Mouse (Mus musculus) limb, embryonic 11.5 days (tissue): Measurements from ENCODE around the gene Lyz1. TPM values are rescaled to one million over a fixed set of nuclear protein-coding genes. Genes with fewer than 3 reads are reported as not detected.
"Not testable (repeated sequence)": the region's sequence is repeated elsewhere in the genome, so short reads cannot be mapped to it uniquely, and the experiment has no call there.

Experiments
- ATAC-seq: fragments of 200-750 bp; cut with Nextera tagmentation; 2 replicates; pipeline ENCODE4 v1.8.0; 2017; ENCODE audit warnings: low read depth; ENCODE audit not compliant: insufficient number of reproducible peaks, low FRiP score, low TSS enrichment
- DNase-seq: peaks from one replicate; pipeline ENCODE4 v3.0.0-alpha.2; 2015; ENCODE audit warnings: low spot score
- H3K27ac ChIP-seq: fragments of 300-500 bp; sonication (generic); replicated peaks from 2 replicates; pipeline ENCODE4 v1.5.1; 2014; ENCODE audit warnings: low read depth, mild to moderate bottlenecking, low read length
- H3K27me3 ChIP-seq: fragments of 300-500 bp; sonication (generic); 2 replicates; pipeline ENCODE4 v1.6.1; 2014; ENCODE audit warnings: mild to moderate bottlenecking, low read length, mixed read lengths; ENCODE audit not compliant: control insufficient read depth, insufficient read depth
- H3K36me3 ChIP-seq: fragments of 300-500 bp; sonication (generic); 2 replicates; pipeline ENCODE4 v1.6.1; 2014; ENCODE audit warnings: mild to moderate bottlenecking, low read length, moderate library complexity, mixed read lengths; ENCODE audit not compliant: control insufficient read depth, insufficient read depth
- H3K4me1 ChIP-seq: fragments of 300-500 bp; sonication (generic); 2 replicates; pipeline ENCODE4 v1.6.1; 2014; ENCODE audit warnings: low read length, mixed read lengths; ENCODE audit not compliant: control insufficient read depth, insufficient read depth
- H3K4me2 ChIP-seq: fragments of 300-500 bp; sonication (generic); 2 replicates; pipeline ENCODE4 v1.6.1; 2014; ENCODE audit warnings: low read depth, mild to moderate bottlenecking, moderate library complexity; ENCODE audit not compliant: severe bottlenecking
- H3K4me3 ChIP-seq: fragments of 300-500 bp; sonication (generic); 2 replicates; pipeline ENCODE4 v1.5.1; 2014; ENCODE audit warnings: low read depth, low read length
- H3K9ac ChIP-seq: fragments of 300-500 bp; sonication (generic); 2 replicates; pipeline ENCODE4 v1.6.1; 2014; ENCODE audit warnings: mild to moderate bottlenecking, low read length
- H3K9me3 ChIP-seq: fragments of 300-500 bp; sonication (generic); 2 replicates; pipeline ENCODE4 v1.6.1; 2016; ENCODE audit warnings: low read length; ENCODE audit not compliant: control insufficient read depth
- WGBS: fragments of 180-500 bp; shearing (Covaris S2); extraction: QIAGEN DNeasy Blood & Tissue Kit; methylation state at CpG from one replicate; pipeline ENCODE4 v1.1.7; 2014; 5-methylcytosine and 5-hydroxymethylcytosine counted together
- polyA plus RNA-seq: library from polyadenylated mRNA; unstranded; fragments of >200 nt; fragmentation: Nextera tagmentation; extraction: Ambion mirVana; gene quantifications from 2 replicates; pipeline ENCODE4 v1.2.1, GENCODE M21; 2014

The Lyz1 gene
- polyA plus RNA-seq, 1 experiment from 2014 or later: not detected

- not testable (repeated sequence) for H3K4me3 ChIP-seq, H3K27me3 ChIP-seq, H3K4me2 ChIP-seq, H3K4me1 ChIP-seq, ATAC-seq, DNase-seq, H3K36me3 ChIP-seq, H3K27ac ChIP-seq, H3K9ac ChIP-seq, H3K9me3 ChIP-seq
- WGBS: 85% methylated on average over 9 of the region's 9 CpGs
These were observed 14.9 kb downstream of the Lyz1 start for GRCm38 (mm10) chr10:117277779-117278178.

DNA sequence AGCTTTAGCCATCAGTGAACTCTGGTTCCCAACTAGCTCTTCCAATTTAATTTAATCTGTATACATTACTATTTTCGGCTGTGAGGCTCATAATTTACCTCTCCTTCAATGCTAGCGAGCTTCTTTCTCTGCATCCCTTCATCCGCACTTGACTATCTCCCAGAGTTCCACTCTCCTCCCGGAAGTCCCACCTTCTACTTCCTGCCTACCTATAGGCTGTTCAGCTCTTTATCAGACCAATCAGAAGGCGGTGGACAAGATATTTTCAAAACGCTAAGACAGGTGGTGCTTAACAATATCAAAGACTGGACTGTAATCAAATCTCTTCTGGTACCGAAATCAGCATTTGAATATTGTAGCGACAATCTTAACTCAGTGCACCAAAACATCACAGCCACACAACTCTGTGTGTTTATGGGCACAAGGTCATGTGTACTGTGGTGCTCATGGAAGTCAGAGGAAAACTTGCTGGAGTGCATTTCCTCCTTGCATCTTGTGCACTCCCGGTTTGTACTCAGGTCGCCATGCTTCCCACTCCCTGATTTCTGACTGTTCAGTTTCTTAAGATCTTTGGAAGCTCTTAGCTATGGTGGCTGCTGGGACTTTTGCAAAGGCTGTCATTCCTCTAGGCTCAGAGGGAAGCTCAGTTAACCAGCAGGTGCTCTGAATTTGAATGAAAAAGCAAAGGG, 16.8 kb downstream of the Lyz1 start:
- Histone ChIP-seq H3K9me3 (no peaks in the 10 kb centered on the region), H3K4me2 (no peak overlapping the region), H3K9ac (no peak overlapping the region), H3K27ac (no peak overlapping the region), H3K4me1 (no peaks in the 10 kb centered on the region), H3K4me3 (no peak overlapping the region), H3K27me3 (no peaks in the 10 kb centered on the region), H3K36me3 (no peaks in the 10 kb centered on the region)
- DNase-seq: no peak
- ATAC-seq: no peak
- 84% methylated on average over 10 of the region's 10 CpGs for WGBS

DNA sequence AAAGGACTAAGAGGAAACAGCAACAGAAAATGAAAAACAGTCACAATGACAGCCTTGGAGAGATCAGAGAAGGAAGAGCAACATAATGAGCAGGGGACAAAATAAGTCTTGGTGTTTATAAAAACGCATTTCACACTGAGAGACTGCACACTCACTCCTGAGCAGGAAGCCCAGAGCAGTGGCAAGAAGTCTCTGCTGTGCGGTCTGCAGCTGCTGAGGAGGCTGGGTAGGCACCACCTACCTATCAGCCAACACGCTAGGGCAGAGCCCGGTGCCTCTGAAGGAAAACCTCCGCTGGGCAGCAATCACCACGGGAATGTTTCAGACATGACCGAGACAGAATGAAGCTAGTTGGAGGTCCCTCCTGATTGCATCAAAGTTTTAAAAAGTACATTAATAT, 18.0 kb downstream of the Lyz1 start:
- not testable (repeated sequence) for DNase-seq, H3K9ac ChIP-seq, H3K36me3 ChIP-seq, H3K27ac ChIP-seq, H3K9me3 ChIP-seq, H3K27me3 ChIP-seq, H3K4me3 ChIP-seq, H3K4me2 ChIP-seq, H3K4me1 ChIP-seq, ATAC-seq
- 86% methylated on average over 3 of the region's 7 CpGs for WGBS

GRCm38 (mm10) chr10:117272023-117272422, 20.6 kb downstream of the Lyz1 start:
- H3K4me2 ChIP-seq: no peak overlapping the region
- ATAC-seq (no peak), DNase-seq (no peak)
- no peak overlapping the region for H3K9ac ChIP-seq
- no peaks in the 10 kb centered on the region for H3K27me3 ChIP-seq
- H3K4me3 ChIP-seq: no peak overlapping the region
- no peaks in the 10 kb centered on the region for H3K36me3 ChIP-seq
- H3K27ac ChIP-seq: no peak overlapping the region
- no peaks in the 10 kb centered on the region for H3K4me1 ChIP-seq
- no peaks in the 10 kb centered on the region for H3K9me3 ChIP-seq

DNA sequence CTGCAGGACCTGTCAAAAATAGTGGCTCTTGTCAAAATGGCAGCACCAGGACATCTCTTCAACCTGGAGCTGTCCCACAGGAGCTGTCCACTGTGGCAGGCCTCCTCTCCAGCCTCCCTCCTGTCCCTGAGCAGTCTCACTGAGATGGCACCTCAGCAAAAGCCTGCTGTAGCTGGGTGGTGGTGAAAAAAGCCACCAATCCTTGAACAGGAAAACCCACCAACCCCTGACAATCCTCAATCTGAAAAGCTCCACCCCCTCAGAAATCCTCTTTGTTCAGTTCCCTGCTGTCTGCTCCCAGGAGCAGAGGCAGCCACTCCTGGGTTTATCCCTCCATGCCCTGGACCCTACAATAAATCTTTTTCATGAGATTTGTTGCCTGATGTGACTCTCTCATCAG, 32.8 kb downstream of the Lyz1 start:
- Histone ChIP-seq H3K27ac (no peak overlapping the region), H3K9ac (no peak overlapping the region), H3K9me3 (no peaks in the 10 kb centered on the region; the same call in 1 of the 2 replicates), H3K27me3 (no peaks in the 10 kb centered on the region), H3K4me1 (no peaks in the 10 kb centered on the region), H3K4me3 (no peak overlapping the region), H3K4me2 (no peak overlapping the region), H3K36me3 (no peaks in the 10 kb centered on the region)
- no peak for ATAC-seq
- no peak for DNase-seq

GRCm38 (mm10) chr10:117238603-117239002, 54.1 kb downstream of the Lyz1 start, which contains the start of gene 9530003J23Rik:
9530003J23Rik (minus strand) TSS chr10:117238703.
- no peak within 1 kb of the TSS for H3K27ac ChIP-seq
- 93% methylated on average over 12 of the region's 12 CpGs for WGBS
- DNase-seq: no peak
- no peak within 1 kb of the TSS for H3K9ac ChIP-seq
- no peak within 1 kb of the TSS for H3K4me3 ChIP-seq
- no peaks in the 10 kb centered on the region for H3K27me3 ChIP-seq
- no peaks in the 10 kb centered on the region for H3K9me3 ChIP-seq
- no peaks in the 10 kb centered on the region for H3K36me3 ChIP-seq
- no peak within 1 kb of the TSS for H3K4me2 ChIP-seq
- ATAC-seq: no peak
- no peaks in the 10 kb centered on the region for H3K4me1 ChIP-seq

Other genes starting within 250 kb of the Lyz1 start
- 0.11 TPM in 1 of 2 replicates, not detected in the other for gene Lrrc10, start 247.5 kb downstream of the Lyz1 start, polyA plus RNA-seq
- 360 and 362 TPM in 2 replicates for gene Cct2, start 229.1 kb downstream of the Lyz1 start, polyA plus RNA-seq
- gene Frs2, start 144.3 kb downstream of the Lyz1 start, polyA plus RNA-seq: 24.9 and 27.9 TPM in 2 replicates
- 131 TPM in 2 replicates for gene Yeats4, start 68.4 kb downstream of the Lyz1 start, polyA plus RNA-seq
- gene 9530003J23Rik, start 54.2 kb downstream of the Lyz1 start, polyA plus RNA-seq: 0.17 and 0.23 TPM in 2 replicates
- gene Lyz2, start 10.5 kb downstream of the Lyz1 start, polyA plus RNA-seq: 10.0 and 11.7 TPM in 2 replicates
- gene Cpsf6, start 87.1 kb upstream of the Lyz1 start, polyA plus RNA-seq: 225 and 251 TPM in 2 replicates